Mouse (Mus musculus) testis, adult 2 months (tissue): ENCODE measurements around the gene Mknk2. TPM values are rescaled to one million over a fixed set of nuclear protein-coding genes. Genes with fewer than 3 reads are reported as not detected.
A peak's percentile ranks its signal among the peaks of the same experiment; 100 is the strongest.

Source experiments
- H3K27ac ChIP-seq: fragments of 200-500 bp; 2 replicates; pipeline ENCODE4 v1.5.1; 2012; ENCODE audit warnings: low read depth, low read length; ENCODE audit not compliant: control insufficient read depth, insufficient read depth
- H3K27me3 ChIP-seq: fragments of 200-500 bp; 2 replicates; pipeline ENCODE4 v1.6.1; 2012; ENCODE audit warnings: mild to moderate bottlenecking, low read length, moderate library complexity; ENCODE audit not compliant: control insufficient read depth, insufficient read depth
- H3K36me3 ChIP-seq: fragments of 200-500 bp; 2 replicates; pipeline ENCODE4 v1.6.1; 2012; ENCODE audit warnings: mild to moderate bottlenecking, low read length; ENCODE audit not compliant: control insufficient read depth, insufficient read depth
- H3K4me1 ChIP-seq: fragments of 200-500 bp; 2 replicates; pipeline ENCODE4 v1.6.1; 2012; ENCODE audit warnings: low read length; ENCODE audit not compliant: control insufficient read depth, insufficient read depth
- H3K4me3 ChIP-seq: fragments of 200-500 bp; 2 replicates; pipeline ENCODE4 v1.5.1; 2012; ENCODE audit warnings: low read depth, mild to moderate bottlenecking, low read length, moderate library complexity, mixed read lengths; ENCODE audit not compliant: control insufficient read depth
- CTCF ChIP-seq: fragments of 200-500 bp; IDR thresholded peaks from 2 replicates; pipeline ENCODE4 v1.5.1; 2012; ENCODE audit warnings: low read depth, mild to moderate bottlenecking, inconsistent platforms, low read length, moderate library complexity; ENCODE audit not compliant: control insufficient read depth, insufficient read depth, insufficient replicate concordance
- POLR2A ChIP-seq: fragments of 200-500 bp; IDR thresholded peaks from 2 replicates; pipeline ENCODE4 v1.6.1; 2012; ENCODE audit warnings: low read depth, mild to moderate bottlenecking, inconsistent platforms, low read length, moderate library complexity; ENCODE audit not compliant: control insufficient read depth
- polyA plus RNA-seq: library from polyadenylated mRNA; depleted of rRNA; stranded (reverse); fragments of >200 nt; gene quantifications from 2 replicates; pipeline ENCODE4 v1.2.3, GENCODE M21; 2012

Gene Mknk2
- polyA plus RNA-seq, 1 experiment, result 53.5 TPM

DNA sequence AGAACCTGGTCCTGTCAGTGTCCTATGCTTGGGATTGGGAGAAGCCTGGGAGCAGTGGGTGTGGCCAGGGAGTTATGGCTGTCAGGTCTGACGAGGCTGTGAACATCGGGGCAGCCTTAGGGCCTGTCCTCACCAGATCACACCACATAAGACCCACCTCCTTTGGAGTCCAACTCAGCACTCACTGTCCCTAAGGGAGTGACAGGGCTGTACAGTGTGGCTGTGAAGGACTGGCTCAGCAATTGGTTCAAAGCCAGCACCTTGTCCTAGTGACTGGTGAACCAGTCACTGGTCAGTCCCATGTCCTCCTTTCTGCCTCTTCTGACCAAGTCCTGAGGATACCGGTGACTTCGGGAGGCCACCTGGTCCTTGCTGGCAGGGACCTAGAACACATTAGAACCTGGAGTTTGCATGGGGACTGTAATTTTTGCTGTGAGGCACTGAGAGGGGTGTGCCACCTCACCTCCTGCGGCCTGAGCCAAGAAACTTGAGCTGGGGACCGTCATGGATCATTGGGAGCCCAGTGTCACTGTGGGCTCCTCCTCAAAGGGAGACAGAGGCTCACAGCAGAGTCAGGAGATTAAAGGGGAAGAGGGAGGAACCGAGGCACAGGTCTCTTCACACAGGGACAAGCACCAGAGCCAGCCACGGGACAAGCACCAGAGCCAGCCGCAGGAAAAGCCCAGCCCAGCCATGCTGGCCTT lies 1.8 kb upstream of the Mknk2 start:
- no peaks in the 10 kb centered on the region for H3K27me3 ChIP-seq
- H3K27ac ChIP-seq, result no peak overlapping the region
- peaks cover 27% of the 10 kb centered on the region for H3K4me1 ChIP-seq
- TF ChIP-seq POLR2A (no peak), CTCF (no peak)
- no peak overlapping the region for H3K4me3 ChIP-seq
- H3K36me3 ChIP-seq, result no peaks in the 10 kb centered on the region

DNA sequence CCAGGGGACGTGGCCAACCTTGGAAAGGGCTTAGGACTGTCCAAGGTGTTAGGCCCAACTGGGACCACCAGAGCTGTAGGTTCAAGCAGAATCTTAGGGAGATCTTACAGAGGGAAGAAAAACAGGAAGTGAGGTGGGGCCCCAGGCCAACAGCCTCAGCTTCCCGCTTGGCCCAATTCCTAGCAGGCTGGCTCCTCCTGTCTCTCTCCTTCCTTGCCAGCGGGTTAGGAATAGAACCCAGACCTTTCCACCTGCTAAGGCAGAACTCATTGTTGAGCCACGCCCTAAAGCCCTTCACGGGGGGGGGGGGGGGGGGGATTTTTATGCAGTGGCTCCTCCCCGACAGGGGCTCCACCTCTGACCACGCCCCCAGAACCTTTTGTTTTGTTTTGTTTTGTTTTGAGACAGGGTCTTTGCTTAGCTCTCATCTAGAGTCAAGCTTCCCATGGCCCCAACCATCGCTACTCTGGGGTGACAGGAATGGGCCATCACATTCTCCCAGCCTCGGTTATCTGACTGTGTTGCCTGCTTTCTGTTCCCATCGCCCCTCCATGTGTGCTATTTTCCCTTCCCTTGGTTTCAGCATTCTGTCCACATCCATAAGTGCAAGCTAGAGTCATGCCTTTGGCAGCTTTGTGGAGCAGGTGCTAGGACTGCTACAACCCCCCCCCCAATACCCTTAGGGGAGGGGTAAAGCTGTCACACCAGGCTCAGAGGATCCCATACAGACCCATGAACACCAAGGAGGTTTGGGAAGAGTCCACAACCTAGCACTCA lies 877 bp upstream of the Mknk2 start:
- H3K27me3 ChIP-seq, result no peaks in the 10 kb centered on the region
- TF ChIP-seq CTCF, result no peak
- TF ChIP-seq POLR2A, result no peak
- no peaks in the 10 kb centered on the region; the same call in 1 of the 2 replicates for H3K36me3 ChIP-seq
- H3K4me3 ChIP-seq, result no peak overlapping the region
- H3K4me1 ChIP-seq, result peaks cover 31% of the 10 kb centered on the region
- H3K27ac ChIP-seq, result peak overlapping the region; percentile 100

DNA sequence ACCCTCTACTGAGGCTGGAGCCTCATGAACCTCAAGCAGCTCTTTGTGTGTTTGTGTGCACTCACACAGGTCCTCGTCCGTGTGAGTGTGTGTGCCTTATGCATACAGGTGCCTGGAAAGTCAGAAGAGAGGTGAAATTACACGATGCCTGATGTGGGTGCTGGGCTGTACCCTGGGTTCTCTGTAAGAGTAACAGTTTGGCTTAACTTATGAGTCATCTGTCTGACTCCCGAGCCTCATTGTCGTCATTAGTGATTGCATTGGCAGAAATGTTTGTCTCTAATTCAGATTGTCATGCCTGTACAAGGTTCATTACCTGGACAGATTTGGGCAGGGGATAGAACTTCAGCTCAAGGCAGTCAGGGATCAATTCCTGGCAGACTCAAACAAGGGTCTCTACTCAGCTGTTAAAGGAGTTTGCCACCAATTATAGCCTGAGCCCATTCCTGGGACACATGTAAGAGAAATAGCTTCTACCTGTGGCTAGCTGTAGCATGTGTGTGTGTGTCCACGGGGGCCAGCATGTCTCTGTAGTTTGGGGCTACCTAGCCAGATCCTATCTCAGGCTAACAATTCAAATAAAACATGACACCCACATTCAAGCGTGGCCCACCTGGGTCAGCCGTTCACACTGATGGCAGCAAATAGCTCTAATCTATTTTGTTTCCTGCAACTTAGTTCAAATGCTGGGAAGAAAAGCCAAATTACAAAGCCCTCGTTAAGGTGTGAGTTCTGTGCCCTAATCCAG lies 610 bp downstream of the Mknk2 start:
- Histone ChIP-seq H3K36me3 (no peaks in the 10 kb centered on the region; the same call in 1 of the 2 replicates), H3K27ac (peak overlapping the region; percentile 100), H3K4me1 (peaks cover 31% of the 10 kb centered on the region), H3K4me3 (peak overlapping the region; percentile 97), H3K27me3 (no peaks in the 10 kb centered on the region)
- TF ChIP-seq POLR2A (no peak), CTCF (no peak)

DNA sequence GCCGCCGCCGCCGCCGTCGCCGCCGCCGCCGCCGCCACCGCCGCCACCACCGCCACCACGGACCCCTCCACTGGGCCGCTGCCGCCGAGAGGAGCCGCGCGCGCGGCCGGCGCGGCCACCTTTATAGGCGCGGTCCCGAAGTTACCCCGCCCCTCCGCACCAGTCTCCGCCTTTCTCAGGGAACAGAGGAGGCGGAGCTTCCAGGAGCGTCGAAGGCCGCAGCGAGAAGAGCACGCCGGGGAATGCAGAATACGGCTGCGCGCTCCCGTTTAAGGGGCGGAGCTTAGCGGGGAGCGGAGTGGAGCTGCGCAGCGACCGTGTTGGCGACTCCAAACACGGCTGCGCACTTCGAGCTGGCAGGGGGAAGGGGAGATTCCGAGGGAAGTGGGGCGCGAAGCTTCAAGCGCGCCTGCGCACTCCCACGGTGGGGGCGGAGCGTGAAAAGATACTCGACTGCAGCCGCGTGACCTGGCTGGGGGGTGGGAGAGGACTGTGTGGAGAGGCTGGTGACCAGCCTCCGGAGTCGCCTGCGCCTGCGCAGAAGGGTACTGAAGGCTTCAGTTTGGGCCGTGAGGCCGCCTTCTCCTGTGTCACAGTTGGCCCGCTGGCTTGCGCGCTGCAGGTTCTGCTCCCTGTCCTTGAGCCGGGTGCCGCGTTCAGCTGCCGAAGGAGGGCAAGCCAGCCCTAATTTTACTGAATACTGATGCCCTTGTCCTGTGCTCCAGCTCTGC lies 1.5 kb downstream of the Mknk2 start:
- Histone ChIP-seq H3K36me3 (no peaks in the 10 kb centered on the region; the same call in none of the 2 replicates), H3K27me3 (no peaks in the 10 kb centered on the region), H3K4me1 (peaks cover 31% of the 10 kb centered on the region), H3K4me3 (peak overlapping the region; percentile 97), H3K27ac (peak overlapping the region; percentile 100)
- peak; percentile 100 for TF ChIP-seq POLR2A
- TF ChIP-seq CTCF, result peak; percentile 5; the same call in 1 of the 2 replicates

DNA sequence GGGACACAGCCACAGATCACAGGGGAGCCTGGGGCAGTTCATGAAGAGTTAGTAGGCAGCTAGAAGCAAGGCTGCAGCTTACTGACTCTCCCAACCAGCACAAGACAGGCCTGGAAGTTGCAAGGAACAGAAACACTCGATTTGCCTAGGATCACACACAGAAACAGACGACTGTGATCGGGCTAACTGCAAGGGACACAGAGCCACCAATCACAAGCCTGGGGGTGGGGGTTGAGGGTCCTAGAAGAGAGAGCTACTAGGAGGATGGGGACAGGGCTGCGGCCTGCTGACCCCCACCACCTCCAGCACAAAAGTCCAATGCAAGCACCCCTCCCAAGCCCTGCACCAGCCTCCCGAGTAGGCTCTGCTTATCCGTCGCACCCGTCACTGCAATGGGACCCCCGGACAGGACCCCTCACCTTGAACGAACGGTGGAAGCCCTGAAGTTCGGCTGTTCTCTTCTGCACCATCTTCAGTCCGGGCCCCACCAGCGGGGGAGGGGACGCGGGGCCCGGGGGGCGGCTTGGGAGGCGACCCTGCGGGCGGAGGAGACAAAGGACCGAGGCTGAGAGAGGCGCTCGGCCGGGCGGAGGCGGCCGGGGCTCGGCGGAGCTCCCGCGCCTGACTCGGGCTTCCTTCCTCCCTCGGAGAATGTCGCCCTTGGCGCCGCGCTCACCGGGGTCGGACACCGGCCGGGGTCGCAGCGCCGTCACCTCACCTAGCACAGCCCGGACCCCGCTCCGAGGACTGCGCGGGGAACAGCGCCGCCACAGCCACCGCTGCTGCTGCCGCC lies 2.3 kb downstream of the Mknk2 start:
- TF ChIP-seq CTCF (no peak), POLR2A (no peak)
- peak overlapping the region; percentile 97 for H3K4me3 ChIP-seq
- H3K4me1 ChIP-seq, result peaks cover 31% of the 10 kb centered on the region
- H3K27ac ChIP-seq, result peak overlapping the region; percentile 67
- H3K36me3 ChIP-seq, result no peaks in the 10 kb centered on the region; the same call in none of the 2 replicates
- no peaks in the 10 kb centered on the region for H3K27me3 ChIP-seq

DNA sequence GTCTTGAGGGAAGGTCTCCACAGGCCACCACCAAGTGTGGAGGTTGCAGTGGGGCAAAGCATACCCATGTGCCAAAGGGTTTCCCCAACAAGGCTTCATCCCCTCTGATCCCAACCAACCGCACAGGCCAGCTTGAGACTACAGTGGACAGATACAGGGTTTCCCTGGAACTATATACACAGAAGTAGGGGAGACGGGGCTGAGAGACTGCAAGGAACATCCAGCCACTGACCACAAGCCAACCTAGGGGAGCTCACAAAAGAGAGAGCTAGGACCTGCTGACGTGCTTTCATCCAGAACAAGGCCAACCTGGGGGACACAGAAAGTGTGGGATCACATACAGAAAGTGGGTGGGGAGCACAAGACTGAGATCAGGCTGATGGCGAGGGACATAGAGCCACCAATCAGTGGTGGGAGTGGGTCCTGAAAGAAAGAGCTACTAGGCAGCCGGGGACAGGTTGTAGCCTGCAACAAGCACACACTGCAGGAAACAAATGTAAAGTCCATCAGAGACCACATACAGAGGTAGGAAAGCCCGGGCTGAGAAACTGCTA lies 3.0 kb downstream of the Mknk2 start:
- no peak overlapping the region; the same call in 1 of the 2 replicates for H3K27ac ChIP-seq
- TF ChIP-seq POLR2A (no peak), CTCF (no peak)
- H3K4me1 ChIP-seq, result peaks cover 31% of the 10 kb centered on the region
- H3K4me3 ChIP-seq, result peak overlapping the region; percentile 97
- no peaks in the 10 kb centered on the region; the same call in none of the 2 replicates for H3K36me3 ChIP-seq
- H3K27me3 ChIP-seq, result no peaks in the 10 kb centered on the region
